Mouse (Mus musculus) testis, adult 2 months (tissue): Measurements from ENCODE around the gene Abca5. TPM values are rescaled to one million over a fixed set of nuclear protein-coding genes. Genes with fewer than 3 reads are reported as not detected.
"Not testable (repeated sequence)": the region's sequence is repeated elsewhere in the genome, so short reads cannot be mapped to it uniquely, and the experiment has no call there.

Source experiments
- H3K27ac ChIP-seq: fragments of 200-500 bp; 2 replicates; pipeline ENCODE4 v1.5.1; 2012; ENCODE audit warnings: low read depth, low read length; ENCODE audit not compliant: control insufficient read depth, insufficient read depth
- H3K27me3 ChIP-seq: fragments of 200-500 bp; 2 replicates; pipeline ENCODE4 v1.6.1; 2012; ENCODE audit warnings: mild to moderate bottlenecking, low read length, moderate library complexity; ENCODE audit not compliant: control insufficient read depth, insufficient read depth
- H3K36me3 ChIP-seq: fragments of 200-500 bp; 2 replicates; pipeline ENCODE4 v1.6.1; 2012; ENCODE audit warnings: mild to moderate bottlenecking, low read length; ENCODE audit not compliant: control insufficient read depth, insufficient read depth
- H3K4me1 ChIP-seq: fragments of 200-500 bp; 2 replicates; pipeline ENCODE4 v1.6.1; 2012; ENCODE audit warnings: low read length; ENCODE audit not compliant: control insufficient read depth, insufficient read depth
- H3K4me3 ChIP-seq: fragments of 200-500 bp; 2 replicates; pipeline ENCODE4 v1.5.1; 2012; ENCODE audit warnings: low read depth, mild to moderate bottlenecking, low read length, moderate library complexity, mixed read lengths; ENCODE audit not compliant: control insufficient read depth
- CTCF ChIP-seq: fragments of 200-500 bp; IDR thresholded peaks from 2 replicates; pipeline ENCODE4 v1.5.1; 2012; ENCODE audit warnings: low read depth, mild to moderate bottlenecking, inconsistent platforms, low read length, moderate library complexity; ENCODE audit not compliant: control insufficient read depth, insufficient read depth, insufficient replicate concordance
- POLR2A ChIP-seq: fragments of 200-500 bp; IDR thresholded peaks from 2 replicates; pipeline ENCODE4 v1.6.1; 2012; ENCODE audit warnings: low read depth, mild to moderate bottlenecking, inconsistent platforms, low read length, moderate library complexity; ENCODE audit not compliant: control insufficient read depth
- polyA plus RNA-seq: library from polyadenylated mRNA; depleted of rRNA; stranded (reverse); fragments of >200 nt; gene quantifications from 2 replicates; pipeline ENCODE4 v1.2.3, GENCODE M21; 2012

The Abca5 gene
- polyA plus RNA-seq, 1 experiment = 5.1 TPM

DNA sequence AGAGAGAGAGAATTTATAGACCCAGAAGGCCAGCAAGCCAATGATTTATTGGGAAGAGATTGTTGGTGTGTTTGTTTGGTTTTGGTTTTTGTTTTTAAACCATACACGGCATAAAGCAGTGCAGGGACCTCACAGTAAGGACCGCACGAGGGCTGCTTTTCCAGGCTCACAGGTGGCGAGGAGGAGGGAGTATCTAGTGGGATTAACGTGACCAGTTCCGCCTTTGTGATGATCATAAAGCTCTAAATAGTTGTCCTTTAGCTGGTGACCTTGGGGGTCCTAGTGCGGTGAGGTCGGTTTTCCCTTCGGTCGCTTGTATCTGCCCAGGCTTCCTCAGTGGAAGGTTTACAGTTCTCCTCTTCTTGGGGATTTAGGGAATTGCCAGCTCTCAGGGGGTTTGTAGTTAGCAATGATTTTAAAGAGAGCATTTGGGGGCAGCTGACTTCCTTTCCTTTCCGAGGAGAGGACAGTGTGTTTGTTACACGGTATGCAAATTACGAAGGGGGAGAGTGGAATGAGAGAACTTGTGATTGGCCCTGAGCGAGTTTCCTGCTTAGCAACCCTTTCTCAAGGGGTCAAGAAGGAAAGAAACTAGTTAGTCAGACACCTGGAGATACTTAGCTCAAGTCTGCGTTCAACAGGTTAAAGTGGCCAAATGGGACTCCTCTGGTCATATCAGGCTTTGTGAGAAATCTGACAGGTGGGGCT, 31.9 kb upstream of the Abca5 start:
- Histone ChIP-seq H3K4me3 (no peak overlapping the region; the same call in 1 of the 2 replicates), H3K27me3 (no peaks in the 10 kb centered on the region), H3K4me1 (peaks cover 2% of the 10 kb centered on the region; the same call in 1 of the 2 replicates), H3K36me3 (no peaks in the 10 kb centered on the region), H3K27ac (no peak overlapping the region)
- TF ChIP-seq CTCF (no peak), POLR2A (no peak)

GRCm38 (mm10) chr11:110367638-110368037, 30.1 kb upstream of the Abca5 start:
- Histone ChIP-seq H3K4me3 (no peak overlapping the region), H3K4me1 (peaks cover 2% of the 10 kb centered on the region; the same call in 1 of the 2 replicates), H3K36me3 (no peaks in the 10 kb centered on the region), H3K27ac (no peak overlapping the region), H3K27me3 (no peaks in the 10 kb centered on the region)
- TF ChIP-seq POLR2A (no peak), CTCF (no peak)

GRCm38 (mm10) chr11:110366902-110367301, 29.4 kb upstream of the Abca5 start:
- H3K27ac ChIP-seq = no peak overlapping the region

DNA sequence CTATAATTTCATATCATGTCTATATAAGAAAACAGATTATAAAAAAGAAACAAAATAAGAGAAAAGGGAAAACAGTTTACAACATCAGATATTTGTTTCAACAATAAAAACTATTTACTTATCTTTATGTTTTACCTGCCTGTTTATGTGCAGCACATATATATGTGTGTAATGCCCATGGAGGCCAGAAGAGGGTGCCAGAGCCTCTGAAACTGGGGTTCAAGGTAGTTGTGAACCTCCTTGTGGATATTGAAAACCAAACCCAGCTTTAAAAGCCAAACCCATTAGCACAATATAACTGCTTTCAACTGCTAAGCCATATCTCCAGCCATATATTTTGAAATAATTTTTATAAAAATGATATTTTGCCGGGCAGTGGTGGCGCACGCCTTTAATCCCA, 27.5 kb upstream of the Abca5 start:
- no peak overlapping the region for H3K4me3 ChIP-seq
- H3K27ac ChIP-seq = no peak overlapping the region
- TF ChIP-seq CTCF (no peak), POLR2A (no peak)
- H3K36me3 ChIP-seq = no peaks in the 10 kb centered on the region
- no peaks in the 10 kb centered on the region for H3K27me3 ChIP-seq
- peaks cover 2% of the 10 kb centered on the region; the same call in 1 of the 2 replicates for H3K4me1 ChIP-seq

More at GRCm38 (mm10) chr11:110366902-110367301, 29.4 kb upstream of the Abca5 start:
- no peak overlapping the region for H3K4me3 ChIP-seq
- no peaks in the 10 kb centered on the region for H3K27me3 ChIP-seq
- no peaks in the 10 kb centered on the region for H3K36me3 ChIP-seq
- TF ChIP-seq CTCF (no peak), POLR2A (no peak)
- H3K4me1 ChIP-seq = peaks cover 2% of the 10 kb centered on the region; the same call in 1 of the 2 replicates

DNA sequence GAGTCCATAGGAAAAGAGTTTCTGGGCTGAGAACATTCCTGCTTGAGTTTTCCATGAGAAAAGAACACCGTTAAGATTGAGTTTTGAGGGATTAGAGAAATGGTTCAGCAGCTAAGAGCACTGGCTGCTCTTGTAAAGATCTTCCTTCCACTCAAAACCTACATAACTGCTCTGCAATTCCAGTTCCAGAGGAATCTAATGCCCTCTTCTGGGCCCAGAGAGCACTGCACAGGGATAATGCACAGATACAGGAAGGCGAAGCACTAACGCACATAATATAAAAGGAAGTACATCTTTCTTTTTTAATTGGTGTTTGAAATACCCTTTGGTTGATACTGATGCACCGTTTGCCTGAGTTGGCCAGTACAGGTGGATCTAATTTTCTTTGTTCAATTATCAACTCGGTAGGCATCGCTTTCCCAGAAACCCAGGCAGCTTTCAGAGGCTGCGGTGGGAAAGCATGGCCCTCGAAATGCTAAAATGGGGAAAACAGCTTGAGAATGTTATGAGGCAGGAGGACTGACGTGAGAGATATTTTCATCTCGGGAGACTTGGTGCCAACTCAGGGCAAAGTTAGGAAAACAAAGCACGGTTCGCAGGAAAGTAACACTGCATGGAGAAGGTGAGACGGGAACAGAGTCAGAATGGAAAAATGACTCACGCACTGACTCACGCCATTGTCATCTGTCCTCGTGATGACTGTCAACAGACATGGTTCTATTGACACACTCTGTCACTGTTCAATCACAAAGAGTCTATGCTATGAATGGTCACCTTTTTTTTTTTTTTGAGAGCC, 20.4 kb upstream of the Abca5 start:
- H3K4me3 ChIP-seq = no peak overlapping the region
- H3K4me1 ChIP-seq = no peaks in the 10 kb centered on the region; the same call in 1 of the 2 replicates
- H3K27ac ChIP-seq = no peak overlapping the region
- TF ChIP-seq CTCF (no peak), POLR2A (no peak)
- no peaks in the 10 kb centered on the region for H3K36me3 ChIP-seq
- no peaks in the 10 kb centered on the region for H3K27me3 ChIP-seq

DNA sequence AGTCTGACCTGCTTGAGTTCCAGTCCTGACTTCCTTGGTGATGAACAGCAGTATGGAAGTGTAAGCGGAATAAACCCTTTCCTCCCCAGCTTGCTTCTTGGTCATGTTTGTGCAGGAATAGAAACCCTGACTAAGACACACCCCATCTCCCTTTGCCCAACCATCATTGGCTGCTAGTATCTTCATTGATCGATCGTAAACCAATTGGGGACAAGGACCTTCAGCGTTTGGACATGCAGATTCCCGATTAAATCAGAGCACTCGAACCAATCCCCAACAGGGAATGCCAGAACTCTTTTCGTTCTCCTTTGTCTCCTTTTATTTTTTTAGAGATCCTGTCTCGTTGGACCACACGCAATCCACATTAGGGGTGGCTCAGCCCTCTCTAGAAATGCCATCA, 17.6 kb upstream of the Abca5 start:
- not testable (repeated sequence) for H3K27me3 ChIP-seq, H3K36me3 ChIP-seq, H3K4me1 ChIP-seq, H3K27ac ChIP-seq, H3K4me3 ChIP-seq

- Histone ChIP-seq H3K4me3 (no peak overlapping the region), H3K27ac (no peak overlapping the region), H3K36me3 (no peaks in the 10 kb centered on the region), H3K27me3 (0 out of 2 replicates have a peak, but pooled peaks cover 2% of the 10 kb centered on the region), H3K4me1 (no peaks in the 10 kb centered on the region; the same call in 1 of the 2 replicates)
- TF ChIP-seq POLR2A = no peak
- no peak for TF ChIP-seq CTCF
These were observed 16.7 kb upstream of the Abca5 start for GRCm38 (mm10) chr11:110354261-110354660.
